Mouse (Mus musculus): ENCODE data around the gene Olfr552. TPM values are rescaled to one million over a fixed set of nuclear protein-coding genes. Genes with fewer than 3 reads are reported as not detected.
A peak's percentile ranks its signal among the peaks of the same experiment; 100 is the strongest.

Olfr552 gene
- polyA plus RNA-seq (2015; fragmentation: Nextera tagmentation; extraction: Ambion mirVana), result 0.04 TPM in 1 of 2 replicates, not detected in the other

DNA sequence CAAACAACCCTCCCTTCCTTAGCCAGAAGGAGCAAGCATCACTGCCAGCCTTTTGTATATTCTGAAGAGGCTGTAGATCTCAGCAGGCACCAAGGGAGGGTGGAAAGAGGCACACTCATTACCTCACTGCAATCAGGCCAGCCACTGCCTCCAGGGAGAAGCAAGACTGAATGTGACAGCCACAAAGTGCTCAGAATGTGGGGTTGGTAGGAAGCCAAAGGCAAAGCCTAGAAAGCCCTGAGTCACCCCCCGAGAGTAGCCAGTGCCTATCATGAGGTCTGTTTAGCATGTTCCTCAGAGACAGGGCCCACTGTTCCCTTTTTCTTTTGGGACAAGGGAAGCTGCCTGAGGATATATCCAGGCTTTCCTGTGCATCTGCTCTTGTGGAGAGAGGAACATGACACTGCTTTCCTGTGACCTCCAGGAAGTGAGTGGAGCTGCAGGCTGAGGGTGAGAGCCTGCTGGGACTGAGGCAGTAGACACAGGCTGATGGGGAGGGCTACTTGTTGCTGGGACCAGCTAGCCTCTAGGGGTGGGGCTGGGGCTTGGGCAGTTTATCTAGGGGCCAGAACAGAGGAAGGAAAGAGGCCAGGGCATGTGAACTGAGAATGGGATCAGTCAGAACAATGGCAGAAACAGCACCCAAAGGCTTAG, at the start of gene Olfr552:
Gene Olfr552, plus strand, starts transcription at position 393 of the 654 bp plus-strand sequence.
- no peaks in the 10 kb centered on the region for H3K4me1 ChIP-seq (replicated peaks)
- no peak within 1 kb of the TSS for H3K4me3 ChIP-seq
- no peak within 1 kb of the TSS for H3K9ac ChIP-seq
- no peaks in the 10 kb centered on the region for H3K27me3 ChIP-seq
- no peaks in the 10 kb centered on the region for H3K9me3 ChIP-seq
- H3K4me2 ChIP-seq, result no peak within 1 kb of the TSS
- no peaks in the 10 kb centered on the region for H3K36me3 ChIP-seq
- WGBS, result 90% methylated on average over 1 of the region's 1 CpGs
- no peak within 1 kb of the TSS for H3K27ac ChIP-seq (replicated peaks)
- no peak for ATAC-seq (ENCODE audit: low FRiP score, low read depth)

DNA sequence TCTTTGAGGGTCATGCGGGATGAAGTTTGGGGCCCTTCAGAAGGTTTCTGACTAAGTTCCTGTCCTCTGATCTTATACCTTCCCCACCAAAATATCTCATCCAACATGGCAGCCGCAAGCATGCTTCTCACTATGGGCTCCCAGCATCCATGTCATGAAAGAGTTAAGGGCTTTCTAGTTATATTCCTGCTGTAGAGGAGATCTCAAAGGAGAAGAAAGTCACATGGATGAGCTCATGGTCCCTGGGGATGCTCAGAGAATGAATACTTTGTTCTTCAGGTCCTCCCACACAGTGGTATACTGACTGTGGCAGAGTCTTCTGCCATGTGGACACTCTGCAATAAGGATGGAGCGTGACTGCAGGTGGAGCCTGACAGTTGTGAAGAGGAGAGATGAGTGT, 48.0 kb upstream of the Olfr552 start, which contains the start of gene Olfr549:
Gene Olfr549, plus strand, starts transcription at position 301 of the 400 bp plus-strand sequence.
- Histone ChIP-seq H3K4me3 (no peak within 1 kb of the TSS), H3K9me3 (no peaks in the 10 kb centered on the region), H3K9ac (no peak within 1 kb of the TSS), H3K4me1 (replicated peaks) (no peaks in the 10 kb centered on the region), H3K4me2 (no peak within 1 kb of the TSS), H3K27me3 (no peaks in the 10 kb centered on the region), H3K27ac (replicated peaks) (no peak within 1 kb of the TSS), H3K36me3 (no peaks in the 10 kb centered on the region)
- ATAC-seq (ENCODE audit: low FRiP score, low read depth), result no peak
- 91% methylated on average over 3 of the region's 3 CpGs for WGBS

DNA sequence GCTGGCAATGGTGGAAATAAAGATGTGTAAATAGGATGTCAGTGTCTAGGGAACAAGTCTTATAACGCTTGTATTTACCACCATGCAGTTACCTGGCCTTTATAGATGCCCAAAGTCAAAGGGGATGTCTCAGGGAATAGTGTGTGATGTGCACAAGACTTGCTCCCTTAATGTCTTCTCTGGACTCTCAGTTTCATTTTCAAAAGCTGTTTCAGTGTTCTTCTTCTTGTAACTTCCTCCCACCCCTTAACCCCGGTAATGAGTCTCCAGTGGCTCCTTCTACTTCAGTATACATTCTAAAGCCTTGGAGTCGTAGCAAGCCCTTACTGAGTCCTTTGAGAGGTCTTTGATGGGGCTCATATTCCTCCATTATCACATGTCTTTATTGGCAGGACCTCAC, 44.3 kb upstream of the Olfr552 start:
- H3K36me3 ChIP-seq, result no peaks in the 10 kb centered on the region
- H3K27ac ChIP-seq (replicated peaks), result no peak overlapping the region
- H3K4me2 ChIP-seq, result no peak overlapping the region
- H3K4me1 ChIP-seq (replicated peaks), result no peaks in the 10 kb centered on the region
- ATAC-seq (ENCODE audit: low FRiP score, low read depth), result no peak
- no peak overlapping the region for H3K9ac ChIP-seq
- no peak overlapping the region for H3K4me3 ChIP-seq
- 85% methylated on average over 3 of the region's 3 CpGs for WGBS
- H3K27me3 ChIP-seq, result no peaks in the 10 kb centered on the region
- H3K9me3 ChIP-seq, result no peaks in the 10 kb centered on the region

DNA sequence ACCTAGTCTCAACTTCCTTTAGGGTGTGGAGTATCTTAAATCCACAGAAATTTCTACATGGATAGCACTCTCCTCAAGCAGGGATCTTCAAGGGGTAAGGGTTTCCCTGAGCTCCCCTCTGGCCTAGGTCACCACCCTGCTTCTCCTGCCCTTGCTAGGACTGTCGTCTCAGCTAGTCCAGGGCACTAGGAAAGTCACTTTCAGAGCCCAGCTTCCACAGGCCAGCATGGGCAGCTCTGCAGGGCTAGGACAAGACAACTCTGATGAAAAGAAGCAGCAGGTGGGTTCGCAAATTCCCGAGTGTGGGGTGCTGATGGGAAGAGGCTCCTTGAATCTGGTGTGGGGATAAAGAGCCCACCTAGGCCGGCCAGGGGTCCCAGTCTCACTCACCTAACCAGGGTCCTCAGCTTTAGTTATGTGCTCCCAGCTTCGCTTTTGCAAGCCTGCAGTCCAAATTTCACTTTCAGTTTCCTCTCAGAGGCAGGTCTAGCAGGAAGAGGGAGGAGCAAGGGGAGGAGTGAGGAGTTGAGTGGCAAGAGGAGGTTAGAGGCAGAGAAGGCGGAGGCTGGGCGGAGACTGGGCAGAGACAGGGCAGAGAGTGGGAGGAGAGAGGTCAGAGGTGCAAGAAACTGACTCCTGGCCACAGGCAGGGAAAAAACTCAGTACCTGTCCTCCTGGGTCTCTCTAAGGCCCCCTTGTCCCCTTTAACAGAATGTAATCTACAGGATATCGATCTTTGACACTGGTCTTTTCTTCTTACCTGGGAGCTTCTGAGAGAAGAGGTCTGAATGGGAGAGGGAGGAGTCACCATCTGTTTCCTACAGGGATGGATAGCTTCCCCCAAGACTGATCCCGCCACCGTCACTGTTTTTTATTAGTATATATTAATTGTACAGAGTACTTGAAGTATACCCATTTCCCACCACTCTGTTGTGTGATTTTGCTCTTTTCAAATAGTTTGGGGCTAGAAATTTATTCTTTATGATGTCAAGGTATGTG, 32.3 kb upstream of the Olfr552 start, which contains the start of gene Trim21:
Gene Trim21, minus strand, starts transcription at position 488 of the 999 bp plus-strand sequence.
- H3K4me1 ChIP-seq (replicated peaks), result no peaks in the 10 kb centered on the region
- peak within 1 kb of the TSS; percentile 37 for H3K4me2 ChIP-seq
- peak within 1 kb of the TSS; percentile 14; the same call in 1 of the 2 replicates for H3K9ac ChIP-seq
- no peaks in the 10 kb centered on the region for H3K36me3 ChIP-seq
- no peak within 1 kb of the TSS for H3K27ac ChIP-seq (replicated peaks)
- ATAC-seq (ENCODE audit: low FRiP score, low read depth), result peak; percentile 79; the same call in 1 of the 2 replicates
- no peaks in the 10 kb centered on the region for H3K9me3 ChIP-seq
- H3K4me3 ChIP-seq, result peak within 1 kb of the TSS; percentile 30
- H3K27me3 ChIP-seq, result no peaks in the 10 kb centered on the region
- WGBS, result 21% methylated on average over 10 of the region's 10 CpGs

DNA sequence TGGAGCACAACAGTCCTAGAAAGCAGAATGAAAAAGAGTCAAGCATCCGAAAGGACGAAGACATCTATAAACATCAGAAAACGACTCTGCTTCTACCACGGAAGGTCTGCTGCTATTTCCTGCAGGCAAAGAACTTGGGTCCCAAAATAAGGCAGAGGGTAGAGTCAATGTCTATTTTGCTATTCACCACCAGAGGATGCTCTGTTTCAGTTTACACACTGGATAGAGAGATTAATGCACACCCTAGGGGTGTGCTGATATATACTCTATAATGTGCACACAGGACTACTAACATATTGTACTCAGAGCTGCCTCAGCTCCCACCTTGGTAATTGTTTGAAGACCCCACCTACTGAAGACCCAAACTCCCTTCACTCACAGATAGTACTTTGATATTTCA, 31.4 kb upstream of the Olfr552 start:
- no peak overlapping the region for H3K4me2 ChIP-seq
- no peak overlapping the region for H3K27ac ChIP-seq (replicated peaks)
- no peak for ATAC-seq (ENCODE audit: low FRiP score, low read depth)
- no peaks in the 10 kb centered on the region for H3K36me3 ChIP-seq
- no peak overlapping the region for H3K9ac ChIP-seq
- no peaks in the 10 kb centered on the region for H3K27me3 ChIP-seq
- 92% methylated on average over 4 of the region's 4 CpGs for WGBS
- no peak overlapping the region for H3K4me3 ChIP-seq
- no peaks in the 10 kb centered on the region for H3K9me3 ChIP-seq
- H3K4me1 ChIP-seq (replicated peaks), result no peaks in the 10 kb centered on the region

DNA sequence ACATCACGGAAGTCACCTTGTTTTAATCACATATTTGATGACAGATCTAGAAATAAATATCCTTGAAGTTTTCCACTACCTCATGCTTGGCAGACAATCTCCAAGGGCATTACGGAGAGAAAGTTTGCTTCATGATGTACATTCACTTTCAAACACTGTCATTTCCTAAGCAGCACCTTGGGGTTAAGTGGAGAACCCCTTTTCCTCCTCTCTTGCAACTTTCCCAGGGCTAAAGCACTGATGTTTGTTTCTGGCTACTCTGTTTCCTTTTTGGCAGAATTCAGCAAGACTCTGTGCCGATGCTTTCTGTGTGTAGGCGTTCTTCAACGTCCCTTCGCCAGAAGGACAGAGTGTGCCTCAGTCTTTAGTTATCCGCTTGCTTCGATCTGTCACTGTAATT, 26.4 kb upstream of the Olfr552 start, which contains the start of gene Olfr550:
Gene Olfr550, plus strand, starts transcription at position 301 of the 400 bp plus-strand sequence.
- WGBS, result 94% methylated on average over 8 of the region's 8 CpGs

DNA sequence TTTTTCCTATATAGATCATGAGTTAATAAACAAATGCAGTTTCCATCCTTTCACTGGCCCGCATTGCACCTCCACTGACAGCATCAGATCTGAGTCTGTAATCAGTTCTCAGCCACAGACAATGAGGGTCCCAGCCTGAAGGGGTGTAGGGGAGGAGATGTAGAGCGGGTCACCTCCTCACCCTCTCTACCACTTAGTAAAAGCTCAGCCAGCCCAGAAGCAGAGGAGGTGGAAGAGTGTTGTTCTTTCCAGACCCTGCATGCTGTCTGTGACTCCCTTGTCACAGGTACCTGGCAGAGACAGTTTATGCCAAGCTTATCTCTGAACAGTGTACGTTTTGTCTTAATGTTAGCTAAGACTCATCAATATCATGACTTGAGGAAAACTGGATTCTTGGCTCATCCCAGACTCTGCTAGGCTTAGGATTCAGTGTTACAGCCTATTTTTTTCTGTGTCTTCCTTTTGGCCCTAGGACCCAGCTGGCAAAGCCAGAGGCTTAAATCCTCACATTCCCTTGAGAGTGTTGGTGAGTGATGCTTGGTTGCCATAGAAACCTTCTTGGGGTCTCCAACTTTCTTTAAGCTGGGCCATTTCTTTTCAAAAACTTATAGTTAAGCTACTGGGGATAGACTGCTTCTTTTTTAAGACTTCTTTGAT, 24.3 kb upstream of the Olfr552 start:
- WGBS, result 70% methylated on average over 3 of the region's 3 CpGs
- no peak for ATAC-seq (ENCODE audit: low FRiP score, low read depth)
- no peak overlapping the region for H3K4me3 ChIP-seq
- no peaks in the 10 kb centered on the region for H3K36me3 ChIP-seq
- H3K9ac ChIP-seq, result no peak overlapping the region
- H3K27me3 ChIP-seq, result no peaks in the 10 kb centered on the region
- H3K27ac ChIP-seq (replicated peaks), result no peak overlapping the region
- no peaks in the 10 kb centered on the region for H3K9me3 ChIP-seq
- H3K4me2 ChIP-seq, result no peak overlapping the region
- H3K4me1 ChIP-seq (replicated peaks), result no peaks in the 10 kb centered on the region

More for the DNA sequence above, 26.4 kb upstream of the Olfr552 start, which contains the start of gene Olfr550:
- no peaks in the 10 kb centered on the region for H3K27me3 ChIP-seq
- no peaks in the 10 kb centered on the region for H3K9me3 ChIP-seq
- no peak within 1 kb of the TSS for H3K4me3 ChIP-seq
- H3K4me1 ChIP-seq (replicated peaks), result no peaks in the 10 kb centered on the region
- no peak within 1 kb of the TSS for H3K9ac ChIP-seq
- no peak within 1 kb of the TSS for H3K4me2 ChIP-seq
- ATAC-seq (ENCODE audit: low FRiP score, low read depth), result no peak
- no peak within 1 kb of the TSS for H3K27ac ChIP-seq (replicated peaks)
- H3K36me3 ChIP-seq, result no peaks in the 10 kb centered on the region

DNA sequence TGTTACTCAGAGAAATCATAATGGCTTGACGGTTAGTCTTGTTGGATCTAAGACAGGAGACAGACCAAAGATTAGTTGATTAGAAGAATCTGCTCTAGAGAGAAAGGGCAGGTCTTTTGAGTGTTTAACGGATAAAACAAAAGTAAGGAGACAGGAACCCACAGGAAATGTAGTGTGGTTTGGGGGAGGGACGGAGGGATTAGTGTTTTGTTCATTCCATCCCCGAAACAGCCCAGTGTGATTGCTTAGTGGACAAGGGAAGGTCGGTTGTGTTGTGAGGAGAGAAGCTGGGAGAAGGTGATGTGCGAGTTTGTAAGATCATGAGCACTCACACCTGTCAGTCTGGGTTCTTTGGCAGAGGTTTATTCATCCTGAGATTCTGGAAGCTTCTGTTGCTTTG, 21.6 kb upstream of the Olfr552 start:
- no peaks in the 10 kb centered on the region for H3K36me3 ChIP-seq
- H3K27ac ChIP-seq (replicated peaks), result no peak overlapping the region
- H3K9ac ChIP-seq, result no peak overlapping the region
- WGBS, result 77% methylated on average over 6 of the region's 6 CpGs
- no peaks in the 10 kb centered on the region for H3K9me3 ChIP-seq
- no peak for ATAC-seq (ENCODE audit: low FRiP score, low read depth)
- no peaks in the 10 kb centered on the region for H3K27me3 ChIP-seq
- no peak overlapping the region for H3K4me3 ChIP-seq
- H3K4me2 ChIP-seq, result no peak overlapping the region
- no peaks in the 10 kb centered on the region for H3K4me1 ChIP-seq (replicated peaks)

DNA sequence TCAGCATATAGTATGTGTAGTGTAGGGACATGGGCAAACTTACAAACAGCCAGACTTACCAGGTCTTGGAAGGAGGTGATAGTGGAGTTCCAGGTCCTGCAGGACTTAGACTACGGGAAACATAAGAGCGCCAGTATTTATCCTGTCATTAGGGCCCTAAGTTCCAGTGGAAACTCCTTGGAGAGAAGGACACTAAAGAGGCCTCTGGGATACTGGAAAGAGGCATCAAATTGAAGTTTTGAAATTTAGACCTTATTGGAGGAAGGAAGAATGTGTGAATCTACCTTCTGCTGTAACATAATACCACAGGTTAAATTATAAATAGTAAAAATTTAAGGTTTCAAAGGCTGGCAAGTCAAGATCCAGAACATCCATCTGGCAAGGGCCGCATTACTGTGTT, 5.8 kb upstream of the Olfr552 start, which contains the start of gene Olfr551:
Gene Olfr551, minus strand, starts transcription at position 101 of the 400 bp plus-strand sequence.
- H3K9me3 ChIP-seq, result no peaks in the 10 kb centered on the region
- H3K4me1 ChIP-seq (replicated peaks), result no peaks in the 10 kb centered on the region
- no peak within 1 kb of the TSS for H3K27ac ChIP-seq (replicated peaks)
- 95% methylated on average over 3 of the region's 3 CpGs for WGBS
- no peaks in the 10 kb centered on the region for H3K27me3 ChIP-seq
- H3K4me2 ChIP-seq, result no peak within 1 kb of the TSS
- ATAC-seq (ENCODE audit: low FRiP score, low read depth), result no peak
- no peaks in the 10 kb centered on the region for H3K36me3 ChIP-seq
- H3K9ac ChIP-seq, result no peak within 1 kb of the TSS
- no peak within 1 kb of the TSS for H3K4me3 ChIP-seq

DNA sequence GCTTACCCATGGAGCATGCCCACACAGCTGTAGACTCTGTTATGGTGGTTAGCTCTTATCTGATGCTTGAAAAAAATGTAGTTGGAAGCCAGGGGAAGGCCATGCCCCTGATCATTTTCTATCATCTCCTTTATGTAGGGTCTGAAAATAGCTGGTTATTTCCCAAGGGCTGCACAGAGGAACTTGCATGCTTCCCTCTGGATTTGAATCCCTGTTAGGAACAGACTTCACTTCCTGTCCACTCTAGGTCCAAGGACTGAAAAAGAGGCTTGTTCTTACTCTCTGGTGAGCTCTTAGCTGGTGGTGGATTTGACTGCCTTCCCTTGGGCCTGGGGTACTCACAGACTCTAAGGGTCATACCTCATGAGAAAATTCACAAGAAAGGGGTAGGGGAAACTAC, 20.5 kb downstream of the Olfr552 start, which contains the start of gene Olfr553:
Gene Olfr553, minus strand, starts transcription at position 101 of the 400 bp plus-strand sequence.
- Histone ChIP-seq H3K4me3 (no peak within 1 kb of the TSS), H3K4me2 (no peak within 1 kb of the TSS), H3K9ac (no peak within 1 kb of the TSS), H3K27ac (replicated peaks) (no peak within 1 kb of the TSS), H3K27me3 (no peaks in the 10 kb centered on the region), H3K4me1 (replicated peaks) (no peaks in the 10 kb centered on the region), H3K9me3 (no peaks in the 10 kb centered on the region), H3K36me3 (no peaks in the 10 kb centered on the region)
- no peak for ATAC-seq (ENCODE audit: low FRiP score, low read depth)

DNA sequence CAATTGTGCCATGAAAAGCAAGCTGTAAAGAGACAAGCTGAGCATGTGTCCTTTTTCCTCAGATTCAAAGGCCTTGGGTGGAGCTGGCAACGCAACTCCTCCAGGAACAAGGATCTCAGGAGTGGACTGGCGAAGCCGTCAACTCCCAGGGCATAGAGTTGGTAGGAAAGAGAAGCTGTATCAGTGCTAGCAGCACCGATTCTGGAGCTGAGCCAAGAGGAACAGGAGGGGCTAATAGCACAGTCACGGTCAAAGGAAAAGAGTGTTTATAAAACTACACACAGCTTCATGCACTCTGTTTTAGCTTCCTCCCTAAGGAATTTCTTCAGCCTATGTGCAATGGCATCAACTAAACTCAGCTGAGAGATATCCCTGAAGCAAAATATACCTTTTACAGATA, 22.0 kb downstream of the Olfr552 start:
- WGBS, result 66% methylated on average over 5 of the region's 5 CpGs
- Histone ChIP-seq H3K4me2 (no peak overlapping the region), H3K36me3 (no peaks in the 10 kb centered on the region), H3K9ac (no peak overlapping the region), H3K4me3 (no peak overlapping the region), H3K4me1 (replicated peaks) (no peaks in the 10 kb centered on the region), H3K27ac (replicated peaks) (no peak overlapping the region), H3K9me3 (no peaks in the 10 kb centered on the region), H3K27me3 (no peaks in the 10 kb centered on the region)
- ATAC-seq (ENCODE audit: low FRiP score, low read depth), result no peak

Measured in hindbrain, embryonic 15.5 days (tissue).